Mouse (Mus musculus): ENCODE measurements around the gene Sult3a2. TPM values are rescaled to one million over a fixed set of nuclear protein-coding genes. Genes with fewer than 3 reads are reported as not detected.

Gene Sult3a2
- polyA plus RNA-seq (2015; fragmentation: Nextera tagmentation; extraction: Ambion mirVana), result not detected in 2 replicates

GRCm38 (mm10) chr10:33786604-33787003 is at the start of gene Sult3a2:
Gene Sult3a2 (minus strand): TSS chr10:33786704.

Other genes starting within 250 kb of the Sult3a2 start
- 23.2 and 28.5 TPM in 2 replicates for gene Clvs2, start 161.9 kb downstream of the Sult3a2 start, polyA plus RNA-seq (2015; fragmentation: Nextera tagmentation; extraction: Ambion mirVana)
- not detected in 2 replicates for gene Sult3a1, start 71.0 kb upstream of the Sult3a2 start, polyA plus RNA-seq (2015; fragmentation: Nextera tagmentation; extraction: Ambion mirVana)
- gene Rsph4a, start 118.4 kb upstream of the Sult3a2 start, polyA plus RNA-seq (2015; fragmentation: Nextera tagmentation; extraction: Ambion mirVana), result 1.3 and 1.6 TPM in 2 replicates
- gene Zup1, start 164.6 kb upstream of the Sult3a2 start, polyA plus RNA-seq (2015; fragmentation: Nextera tagmentation; extraction: Ambion mirVana), result 14.1 and 14.5 TPM in 2 replicates
- gene Rwdd1, start 232.9 kb upstream of the Sult3a2 start, polyA plus RNA-seq (2015; fragmentation: Nextera tagmentation; extraction: Ambion mirVana), result 145 and 154 TPM in 2 replicates

Measured in neural tube, postnatal 0 days (tissue).